Mouse (Mus musculus) right cerebral cortex, postnatal 4 days (tissue): ENCODE measurements around the gene Haghl.
A peak's percentile ranks its signal among the peaks of the same experiment; 100 is the strongest.

Experiments used
- DNase-seq: peaks from one replicate; pipeline ENCODE4 v3.0.0-alpha.2; 2022

The Haghl gene

GRCm38 (mm10) chr17:25738861-25739260 is 46.6 kb downstream of the Haghl start:
- DNase-seq = no peak

- no peak for DNase-seq
These were observed 49.7 kb downstream of the Haghl start, which contains the start of gene Mslnl for GRCm38 (mm10) chr17:25735745-25736144. Gene Mslnl, plus strand, starts transcription at chr17:25736042.

- no peak for DNase-seq
These were observed 50.2 kb downstream of the Haghl start for GRCm38 (mm10) chr17:25735246-25735645.

- DNase-seq = peak; percentile 90
These were observed 53.4 kb downstream of the Haghl start for GRCm38 (mm10) chr17:25732082-25732481.
